Mouse (Mus musculus) CD4-positive, CD25-positive, alpha-beta regulatory T cell, adult 4 months (primary cell): ENCODE measurements around the gene Alox12. TPM values are rescaled to one million over a fixed set of nuclear protein-coding genes. Genes with fewer than 3 reads are reported as not detected.

Experiments
- ATAC-seq: one replicate; pipeline ENCODE4 v1.8.0; 2017
- polyA plus RNA-seq, 2 experiments: library from polyadenylated mRNA; unstranded; fragments of 100-300 nt; shearing (Covaris generic); gene quantifications; one replicate each; pipeline ENCODE4 v1.2.1; 2017

Alox12 gene
- under 1 TPM in 1 of 2 experiments, not detected in 1; 0.31 TPM for polyA plus RNA-seq

- ATAC-seq, result no peak
Observed at GRCm38 (mm10) chr11:70254931-70255531, at the start of gene Alox12. Gene Alox12, minus strand, starts transcription at chr11:70255353.

- no peak for ATAC-seq
Observed at GRCm38 (mm10) chr11:70302293-70302692, 47.1 kb upstream of the Alox12 start.

DNA sequence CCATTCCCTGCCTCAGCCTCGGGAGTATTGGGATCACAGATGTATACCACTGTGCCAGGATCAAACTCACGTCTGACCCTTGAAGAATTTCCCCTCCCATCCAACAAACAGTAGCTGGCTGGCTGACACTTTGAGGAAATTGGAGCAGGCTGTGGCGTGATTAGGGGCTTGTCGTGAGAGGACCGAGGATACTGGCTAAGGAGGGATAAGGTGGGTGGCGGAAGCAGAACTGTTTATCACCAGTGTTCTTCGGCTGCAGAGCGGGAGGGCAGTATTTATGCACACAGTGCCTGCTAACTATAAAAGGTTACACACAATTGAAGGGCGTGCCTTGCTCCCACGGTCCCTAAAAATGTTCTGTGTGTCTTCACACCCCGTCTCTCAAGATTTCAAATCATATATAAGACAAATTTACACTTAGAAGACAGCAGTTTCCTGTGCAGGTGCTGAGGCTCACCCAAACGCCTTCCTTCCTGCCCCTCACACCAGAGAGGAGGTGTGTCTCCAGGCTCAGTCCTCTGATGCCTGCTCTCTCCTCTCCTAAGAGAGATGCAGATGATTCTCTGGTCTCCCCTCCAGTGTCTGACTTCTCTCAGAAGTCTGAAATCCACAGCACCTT lies 42.8 kb upstream of the Alox12 start:
- ATAC-seq, result peak; percentile 61

- ATAC-seq, result no peak
Observed at GRCm38 (mm10) chr11:70297405-70297804, 42.3 kb upstream of the Alox12 start.

DNA sequence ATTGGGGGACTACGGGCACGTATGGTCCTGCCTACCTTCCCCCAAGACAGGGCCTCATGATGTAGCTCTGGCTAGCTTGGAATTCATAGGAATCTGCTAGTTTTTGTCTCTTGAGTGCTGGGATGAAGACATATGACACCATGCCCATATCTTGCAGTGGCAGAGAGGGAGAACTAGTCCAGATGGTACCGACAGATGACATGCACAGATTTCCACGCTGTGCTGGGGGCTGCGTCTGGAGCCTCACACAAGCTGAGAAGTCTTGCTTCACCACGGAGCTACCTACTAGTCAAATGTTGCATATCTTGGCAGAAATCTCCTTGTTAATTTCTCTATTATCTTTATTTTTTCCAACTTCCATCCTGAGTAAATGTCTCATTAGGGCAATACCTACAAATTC lies 38.7 kb upstream of the Alox12 start:
- no peak for ATAC-seq

GRCm38 (mm10) chr11:70291235-70291634 lies 36.1 kb upstream of the Alox12 start:
- no peak for ATAC-seq

DNA sequence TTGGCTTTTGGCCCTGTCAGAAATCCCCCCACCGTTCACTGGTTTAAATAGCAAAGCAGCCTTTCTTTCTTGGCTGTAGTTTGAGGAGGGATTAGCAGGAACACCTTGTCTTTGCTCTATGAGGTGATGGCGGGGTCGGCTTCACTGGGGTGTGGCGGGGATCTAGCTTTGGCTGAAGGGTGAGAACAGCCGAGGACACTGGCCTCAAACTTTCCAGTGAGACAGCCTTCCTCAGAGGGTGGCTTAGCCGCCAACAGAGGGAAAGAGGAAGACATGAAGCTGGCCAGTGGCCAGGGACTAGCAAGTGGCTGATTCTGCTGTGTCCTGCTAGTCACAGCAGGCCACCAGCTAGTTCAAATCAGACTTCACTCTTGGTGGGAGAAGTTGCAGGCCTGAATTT lies 34.1 kb upstream of the Alox12 start:
- no peak for ATAC-seq

DNA sequence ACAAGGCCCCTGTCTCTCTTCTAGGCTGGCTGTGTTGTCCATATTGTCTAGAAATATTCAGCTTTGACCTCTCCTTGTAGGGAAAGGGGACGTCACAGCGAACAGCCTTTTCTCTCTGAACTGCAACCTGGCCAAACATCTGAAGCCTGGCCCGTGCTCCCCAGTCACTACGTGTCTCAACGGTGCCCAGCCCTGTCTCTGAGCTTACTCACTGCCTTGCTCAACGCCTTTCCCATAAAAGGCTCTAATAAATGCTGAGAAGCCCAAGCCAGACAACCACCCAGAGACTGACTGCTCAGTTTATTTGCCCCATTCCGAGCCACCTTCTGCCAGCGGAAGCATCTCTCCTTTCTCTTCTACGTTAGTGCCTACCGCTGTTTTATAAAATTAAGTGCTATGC lies 32.9 kb upstream of the Alox12 start:
- no peak for ATAC-seq

GRCm38 (mm10) chr11:70285686-70286085 lies 30.5 kb upstream of the Alox12 start:
- ATAC-seq, result no peak

DNA sequence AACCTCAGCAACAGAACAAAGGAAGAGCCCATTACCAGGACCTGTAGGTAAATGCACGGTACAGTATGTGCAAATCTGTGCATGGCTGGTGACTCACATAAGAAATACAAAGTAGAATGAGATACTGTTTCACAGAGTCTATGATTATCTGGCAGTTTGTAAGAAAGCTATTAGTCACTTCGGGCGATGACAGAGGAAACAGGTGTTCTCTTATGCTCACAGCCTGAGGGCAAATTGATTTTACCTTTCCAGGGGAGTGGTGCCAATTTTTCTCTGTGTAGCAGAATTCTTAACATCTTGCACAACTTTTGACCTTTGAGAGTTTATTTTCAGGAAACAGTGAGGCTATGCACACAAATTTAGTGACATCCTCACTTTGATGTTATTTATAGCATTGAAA lies 29.6 kb upstream of the Alox12 start:
- ATAC-seq, result no peak

- no peak for ATAC-seq
Observed at GRCm38 (mm10) chr11:70283666-70284065, 28.5 kb upstream of the Alox12 start.

DNA sequence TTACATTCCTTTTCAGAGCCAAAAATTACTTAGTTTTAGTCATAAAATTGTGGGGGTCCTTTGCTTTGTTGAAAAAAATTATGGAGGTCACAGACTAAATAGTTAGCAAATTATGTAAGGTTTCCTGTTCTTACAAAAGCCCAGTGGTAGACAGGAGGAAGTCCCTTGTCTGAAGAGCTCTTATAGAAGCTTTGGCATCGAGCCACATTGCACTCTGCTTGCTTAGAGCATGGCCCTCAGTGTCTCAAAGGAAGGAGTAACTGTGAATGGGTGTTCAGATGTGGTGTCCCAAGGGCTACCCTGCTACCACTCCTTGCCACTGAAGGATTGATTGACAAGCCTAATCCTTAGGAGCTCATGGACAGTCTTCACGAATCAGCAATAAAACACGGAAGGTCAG lies 25.3 kb upstream of the Alox12 start:
- ATAC-seq, result peak; percentile 84

DNA sequence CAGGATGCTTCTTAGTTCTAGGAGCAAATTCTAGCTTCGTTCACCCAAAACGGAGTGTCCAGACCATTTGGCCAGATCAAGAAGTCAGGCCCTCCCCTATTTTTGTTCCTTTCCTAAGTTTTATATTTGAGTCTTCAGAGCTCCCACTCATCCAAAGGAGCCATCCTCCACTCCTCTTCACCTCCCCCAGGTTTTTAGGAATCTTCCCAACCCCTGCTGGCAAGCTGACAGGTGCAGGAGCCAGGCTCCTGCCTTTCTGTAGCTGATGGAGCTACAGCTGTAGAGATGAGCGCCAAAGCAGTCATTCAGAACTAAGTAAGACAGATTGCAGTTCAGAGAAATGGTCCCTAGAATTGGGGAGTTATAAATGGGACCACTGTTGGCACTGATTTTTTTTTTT lies 23.8 kb upstream of the Alox12 start:
- ATAC-seq, result no peak

- ATAC-seq, result no peak
Observed at GRCm38 (mm10) chr11:70271641-70272040, 16.5 kb upstream of the Alox12 start.

DNA sequence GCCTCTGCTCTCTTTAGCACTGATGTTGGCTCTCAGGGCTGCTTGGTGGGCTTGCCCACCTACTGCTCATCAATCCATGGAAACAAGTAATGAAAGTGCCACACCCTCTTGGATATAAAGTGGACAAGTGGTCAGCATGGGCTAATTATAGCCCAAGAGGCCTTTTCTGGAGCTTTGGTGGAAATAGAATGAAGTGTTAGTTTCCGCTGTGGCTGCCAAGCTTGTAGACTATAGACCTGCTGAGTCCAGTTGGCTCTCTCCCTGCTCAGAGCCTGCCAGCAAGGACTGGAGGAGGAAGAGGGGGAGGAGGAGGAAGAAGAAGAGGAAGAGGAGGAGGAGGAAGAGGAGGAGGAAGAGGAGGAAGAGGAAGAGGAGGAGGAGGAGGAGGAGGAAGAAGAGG lies 11.3 kb upstream of the Alox12 start:
- no peak for ATAC-seq

DNA sequence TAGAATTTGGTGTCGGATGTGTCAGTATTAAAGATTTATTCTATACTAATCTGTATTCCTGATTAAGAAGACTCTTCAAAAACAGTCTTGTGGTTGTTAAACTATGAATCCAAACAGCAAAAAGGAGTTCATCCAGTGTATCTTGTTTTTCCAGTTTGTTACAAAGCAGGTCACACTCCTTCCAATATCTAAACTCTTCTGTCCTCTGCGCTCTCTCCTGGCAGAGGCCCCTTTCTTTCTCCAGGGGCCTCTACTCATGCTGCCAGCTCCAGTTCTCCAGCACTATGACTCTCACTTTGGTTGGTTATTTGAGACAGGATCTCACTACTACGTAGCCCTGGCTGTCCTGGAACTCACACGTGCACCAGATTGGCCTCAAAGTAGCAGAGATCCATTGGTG lies 10.7 kb upstream of the Alox12 start:
- ATAC-seq, result no peak

DNA sequence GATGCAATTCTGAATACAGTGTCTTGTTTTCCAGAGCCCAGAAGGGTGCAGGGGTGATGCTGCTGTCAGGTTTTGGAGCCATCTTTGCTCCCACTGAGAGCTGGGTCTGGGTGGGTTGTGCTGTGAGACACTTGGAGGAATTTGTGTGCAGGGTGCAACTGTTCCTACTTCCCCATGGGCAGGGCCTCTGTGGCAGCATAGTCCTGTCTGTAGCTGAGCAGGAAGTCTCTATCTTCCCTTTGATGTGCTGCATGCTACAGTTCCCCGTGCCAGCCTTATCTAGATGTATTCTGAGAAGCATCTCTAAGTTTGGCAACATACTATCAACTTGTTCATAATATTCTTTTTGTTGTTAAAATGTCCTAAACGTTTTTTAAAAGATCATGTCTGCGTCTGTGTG lies 10.1 kb upstream of the Alox12 start:
- peak; percentile 87 for ATAC-seq

- no peak for ATAC-seq
Observed at GRCm38 (mm10) chr11:70259035-70259434, 3.9 kb upstream of the Alox12 start.

GRCm38 (mm10) chr11:70254337-70254736 lies 816 bp downstream of the Alox12 start:
- ATAC-seq, result no peak

DNA sequence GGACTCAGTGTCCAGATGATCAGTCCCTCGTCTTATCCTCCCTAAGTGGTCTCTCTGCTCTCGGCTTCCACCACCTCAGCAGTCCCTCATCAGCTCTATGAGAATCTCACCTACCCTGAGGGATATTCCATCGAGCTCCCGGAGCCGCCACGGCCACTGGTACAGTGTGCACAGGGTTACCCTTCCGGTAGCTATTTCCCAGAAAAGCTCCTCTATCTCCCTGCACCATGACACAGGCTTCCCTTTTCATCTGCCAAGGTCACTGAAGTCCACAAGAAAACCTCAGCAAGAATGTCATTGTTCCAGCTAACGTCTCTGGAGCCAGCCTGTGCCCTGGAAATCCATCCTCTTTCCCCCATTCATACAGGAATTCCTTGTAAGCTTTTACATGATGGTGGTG lies 3.3 kb downstream of the Alox12 start:
- no peak for ATAC-seq

GRCm38 (mm10) chr11:70250150-70250549 lies 5.0 kb downstream of the Alox12 start:
- ATAC-seq, result no peak

DNA sequence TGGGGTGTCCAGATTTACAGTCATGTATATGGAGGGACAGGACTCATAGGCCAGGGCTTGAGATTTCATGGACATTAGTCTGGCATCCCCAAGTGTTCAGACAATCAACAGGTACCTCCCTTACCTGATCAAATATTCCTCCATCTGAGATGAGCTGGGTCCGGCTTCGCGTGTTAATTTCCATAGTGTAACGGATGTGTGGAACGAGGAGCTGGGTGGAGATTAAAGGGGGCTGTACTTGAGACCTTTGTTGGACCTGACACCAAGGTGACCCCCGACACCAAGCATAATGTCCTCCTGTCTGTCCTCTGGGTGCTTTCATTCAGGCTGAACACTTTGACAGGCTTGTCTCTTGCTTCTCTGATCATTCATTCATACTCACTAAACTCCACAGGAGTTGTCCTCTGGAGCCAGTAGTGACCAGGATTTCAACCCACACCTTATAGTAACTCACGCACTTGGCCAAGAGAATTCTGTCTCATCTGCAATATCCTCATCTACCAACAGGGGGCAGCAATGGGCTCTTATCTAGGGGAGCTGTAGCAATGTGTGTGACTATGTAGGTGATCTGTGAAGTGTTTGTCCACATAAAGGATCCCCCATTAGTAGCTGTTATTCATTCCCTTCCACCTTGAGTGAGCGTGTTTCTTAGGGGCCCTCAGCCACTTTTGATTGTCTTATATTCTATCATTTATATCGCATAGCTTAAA lies 7.9 kb downstream of the Alox12 start:
- peak; percentile 67 for ATAC-seq

- no peak for ATAC-seq
Observed at GRCm38 (mm10) chr11:70242591-70242990, 12.6 kb downstream of the Alox12 start.
